Mouse (Mus musculus): ENCODE data around the gene Polm.

DNA sequence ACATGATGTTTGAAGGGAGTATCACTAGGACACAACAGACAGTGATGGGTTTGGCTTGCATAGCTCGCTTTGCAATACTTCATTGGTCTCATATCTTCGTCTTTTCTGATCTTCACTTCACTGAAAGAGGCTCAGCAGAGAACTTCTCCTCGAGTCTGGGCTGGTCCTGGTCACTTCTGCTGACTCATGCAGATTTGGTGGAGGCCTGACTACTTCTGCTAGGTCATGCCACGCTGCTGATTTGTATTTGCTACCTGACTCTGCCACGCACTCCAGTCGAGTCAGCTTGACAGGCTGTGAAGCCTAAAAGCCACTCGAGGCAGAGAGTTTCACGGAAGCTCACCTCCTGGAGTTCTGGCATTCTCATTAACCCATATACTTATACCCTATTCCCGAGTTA is 29.9 kb downstream of the Polm start:
- TF ChIP-seq POLR2A (IDR thresholded peaks at IDR 0.05; ENCODE audit: extremely low read depth, insufficient read depth, low read length) (no peak), CTCF (IDR thresholded peaks at IDR 0.05; ENCODE audit: extremely low read depth, insufficient read depth, low read length) (no peak)
